Mouse (Mus musculus) MEL (cell line): ENCODE measurements at regions not wholly inside any gene's neighbourhood (a gene's known extent, or its start where the extent isn't known, plus 50 kb on each side); places are given as distances from the start of the nearest gene placed in this dataset.

Source experiments
- CHD1 ChIP-seq: IDR thresholded peaks from 2 replicates; pipeline ENCODE4 v1.6.1; 2012; ENCODE audit warnings: low read depth, mild to moderate bottlenecking, inconsistent platforms, low read length, improper control_type of control experiment
- CHD2 ChIP-seq: IDR thresholded peaks from 2 replicates; pipeline ENCODE4 v1.6.1; 2011; ENCODE audit warnings: low read length, improper control_type of control experiment
- CTCF ChIP-seq, 3 experiments: IDR thresholded peaks in 2 of 3; conservative IDR thresholded peaks in 1 of 3; 2 replicates each; pipeline ENCODE4 v1.5.1; 2011 to 2012; ENCODE audit warnings: low read length in 3 of 3, low read depth in 2 of 3, mild to moderate bottlenecking in 2 of 3, improper control_type of control experiment in 1 of 3, inconsistent platforms in 1 of 3, mixed read lengths in 1 of 3, moderate library complexity in 1 of 3; ENCODE audit not compliant: control insufficient read depth in 1 of 3, insufficient read depth in 1 of 3, poor library complexity in 1 of 3, severe bottlenecking in 1 of 3
- E2F4 ChIP-seq: IDR thresholded peaks from 2 replicates; pipeline ENCODE4 v1.6.1; 2011; ENCODE audit warnings: low read depth, low read length, improper control_type of control experiment, borderline replicate concordance
- EP300 ChIP-seq, 2 experiments: IDR thresholded peaks; 2 replicates each; pipeline ENCODE4 v1.6.1; 2011; ENCODE audit warnings: improper control_type of control experiment in 2 of 2, low read length in 2 of 2, low read depth in 1 of 2, mild to moderate bottlenecking in 1 of 2
- KAT2A ChIP-seq: conservative IDR thresholded peaks from 2 replicates; pipeline ENCODE4 v1.6.1; 2012; ENCODE audit warnings: low read depth, low read length, improper control_type of control experiment, inconsistent platforms
- MAX ChIP-seq: IDR thresholded peaks from 2 replicates; pipeline ENCODE4 v1.6.1; 2011; ENCODE audit warnings: low read length, improper control_type of control experiment
- MEF2A ChIP-seq: IDR thresholded peaks from 2 replicates; pipeline ENCODE4 v1.6.1; 2014; ENCODE audit warnings: low read depth, mild to moderate bottlenecking, inconsistent platforms, low read length, improper control_type of control experiment; ENCODE audit not compliant: poor library complexity, insufficient replicate concordance, severe bottlenecking; ENCODE audit errors: extremely low read depth
- MXI1 ChIP-seq: IDR thresholded peaks from 2 replicates; pipeline ENCODE4 v1.6.1; 2011; ENCODE audit warnings: mild to moderate bottlenecking, low read depth, low read length, improper control_type of control experiment
- NRF1 ChIP-seq: IDR thresholded peaks from 2 replicates; pipeline ENCODE4 v1.6.1; 2014; ENCODE audit warnings: low read depth, mild to moderate bottlenecking, inconsistent platforms, low read length, improper control_type of control experiment, moderate library complexity; ENCODE audit not compliant: poor library complexity, insufficient read depth, severe bottlenecking
- POLR2A ChIP-seq, 2 experiments: IDR thresholded peaks; 2 replicates each; pipeline ENCODE4 v1.6.1; 2011 to 2012; ENCODE audit warnings: low read length in 2 of 2, mild to moderate bottlenecking in 2 of 2, control low read depth in 1 of 2, improper control_type of control experiment in 1 of 2, low read depth in 1 of 2, moderate library complexity in 1 of 2; ENCODE audit not compliant: control insufficient read depth in 1 of 2, insufficient read depth in 1 of 2, poor library complexity in 1 of 2
- TAL1 ChIP-seq: IDR thresholded peaks from 2 replicates; pipeline ENCODE4 v1.6.1; 2012; ENCODE audit warnings: mild to moderate bottlenecking, inconsistent platforms, low read length, moderate library complexity, mixed read lengths

DNA sequence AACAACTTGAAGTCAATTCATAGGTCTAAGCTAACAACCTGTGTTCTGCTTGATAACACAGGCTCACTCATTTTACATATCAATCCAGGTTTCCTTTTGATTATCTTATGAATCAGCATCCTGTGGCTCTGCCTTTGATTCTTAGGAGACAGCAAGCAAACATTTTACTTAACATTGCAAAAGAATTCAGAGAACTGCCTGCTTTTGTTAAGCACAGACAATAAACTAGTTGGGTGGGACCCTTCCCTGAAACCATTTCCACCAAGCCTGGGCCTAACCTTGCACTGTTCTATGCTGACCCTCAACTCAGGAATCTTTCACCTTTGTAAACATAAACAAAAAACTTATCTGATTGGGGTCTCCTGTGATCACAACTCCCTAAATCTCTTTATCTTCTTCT lies 2220.6 kb downstream of the 4930444P10Rik start:
- TF ChIP-seq EP300 (IDR thresholded peaks at IDR 0.05; ENCODE audit: low read depth in 1 of 2, low read length in 2 of 2) (no peak), TAL1 (no peak), NRF1 (no peak), CTCF (IDR thresholded peaks at IDR 0.05 in 2 of 3, conservative IDR thresholded peaks at IDR 0.05 in 1 of 3; ENCODE audit: control insufficient read depth in 1 of 3, insufficient read depth in 1 of 3, low read depth in 2 of 3, low read length in 3 of 3, poor library complexity in 1 of 3, severe bottlenecking in 1 of 3) (no peak), MXI1 (no peak), KAT2A (no peak), MEF2A (no peak), E2F4 (no peak), POLR2A (IDR thresholded peaks at IDR 0.05; ENCODE audit: control insufficient read depth in 1 of 2, insufficient read depth in 1 of 2, low read depth in 1 of 2, low read length in 2 of 2, poor library complexity in 1 of 2) (no peak), MAX (no peak), CHD2 (no peak), CHD1 (no peak)
